Mouse (Mus musculus) heart, embryonic 10.5 days (tissue): Measurements from ENCODE around the gene Rcor1. TPM values are rescaled to one million over a fixed set of nuclear protein-coding genes. Genes with fewer than 3 reads are reported as not detected.
"Not testable (repeated sequence)": the region's sequence is repeated elsewhere in the genome, so short reads cannot be mapped to it uniquely, and the experiment has no call there.

Experiments
- DNase-seq: peaks from one replicate; pipeline ENCODE4 v3.0.0-alpha.2; 2017; ENCODE audit warnings: low spot score
- H3K27ac ChIP-seq: fragments of 300-500 bp; sonication (generic); 2 replicates; pipeline ENCODE4 v1.5.1; 2016; ENCODE audit warnings: mild to moderate bottlenecking
- H3K27me3 ChIP-seq: fragments of 300-500 bp; sonication (generic); 2 replicates; pipeline ENCODE4 v1.6.1; 2016; ENCODE audit warnings: mild to moderate bottlenecking; ENCODE audit not compliant: poor library complexity, insufficient read depth, severe bottlenecking
- H3K36me3 ChIP-seq: fragments of 300-500 bp; sonication (generic); 2 replicates; pipeline ENCODE4 v1.6.1; 2016; ENCODE audit warnings: mild to moderate bottlenecking, moderate library complexity
- H3K4me1 ChIP-seq: fragments of 300-500 bp; sonication (generic); 2 replicates; pipeline ENCODE4 v1.6.1; 2016; ENCODE audit warnings: mild to moderate bottlenecking
- H3K4me3 ChIP-seq: fragments of 300-500 bp; sonication (generic); 2 replicates; pipeline ENCODE4 v1.5.1; 2016; ENCODE audit warnings: mild to moderate bottlenecking, moderate library complexity
- H3K9me3 ChIP-seq: fragments of 300-500 bp; sonication (generic); 2 replicates; pipeline ENCODE4 v1.6.1; 2016; ENCODE audit warnings: mild to moderate bottlenecking, moderate library complexity
- whole genome bisulfite sequencing: fragments of 180-500 bp; shearing (Covaris S2); methylation state at CpG from one replicate; pipeline ENCODE4 v1.1.7; 2016; 5-methylcytosine and 5-hydroxymethylcytosine counted together
- polyA plus RNA-seq: library from polyadenylated mRNA; unstranded; fragments of >200 nt; fragmentation: Nextera tagmentation; extraction: Ambion mirVana; gene quantifications from 2 replicates; pipeline ENCODE4 v1.2.1, GENCODE M21; 2016

The Rcor1 gene
- polyA plus RNA-seq, 1 experiment from 2014 or later: 9.2 TPM

DNA sequence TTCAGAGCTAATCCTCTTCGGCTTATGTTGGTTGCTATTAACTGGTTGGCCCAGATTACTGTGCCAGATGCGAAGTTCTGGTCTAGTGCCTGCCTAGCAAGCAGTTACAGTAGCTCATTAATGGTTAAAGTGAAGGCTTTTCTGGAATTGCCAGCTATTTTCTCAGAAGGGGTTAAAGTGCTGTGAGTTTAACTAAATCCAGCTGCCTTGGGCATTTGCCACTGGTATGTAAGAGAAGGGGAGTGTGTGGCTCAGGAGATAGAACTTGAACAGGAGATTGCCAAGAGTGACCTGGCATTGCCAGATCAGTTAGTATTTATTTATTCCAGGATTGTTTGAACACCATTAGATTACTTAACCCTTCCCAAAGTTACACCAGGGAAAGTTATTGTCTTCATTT is 11.1 kb downstream of the Rcor1 start:
- Histone ChIP-seq H3K36me3 (peaks cover 18% of the 10 kb centered on the region), H3K9me3 (no peaks in the 10 kb centered on the region), H3K27me3 (no peaks in the 10 kb centered on the region), H3K4me3 (no peak overlapping the region), H3K27ac (no peak overlapping the region), H3K4me1 (no peaks in the 10 kb centered on the region)
- DNase-seq: no peak
- WGBS: 91% methylated on average over 2 of the region's 2 CpGs

DNA sequence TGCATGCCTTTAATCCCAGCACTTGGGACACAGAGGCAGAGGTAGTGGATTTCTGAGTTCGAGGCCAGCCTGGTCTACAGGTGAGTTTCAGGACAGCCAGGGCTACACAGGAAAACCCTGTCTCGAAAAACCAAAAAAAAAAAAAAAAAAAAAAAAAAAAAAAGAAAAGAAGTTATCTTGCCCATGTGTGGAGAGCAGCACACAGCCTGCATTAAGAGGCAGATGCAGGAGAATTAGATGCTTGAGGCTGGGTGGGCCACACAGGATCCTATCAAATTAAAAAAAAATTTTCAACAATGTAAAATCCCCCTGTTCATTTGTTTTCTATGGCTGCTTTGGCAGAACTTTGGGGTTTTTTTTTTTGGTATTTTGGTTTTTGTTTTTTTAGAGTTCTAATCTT is 24.2 kb downstream of the Rcor1 start:
- Histone ChIP-seq H3K27ac (no peak overlapping the region), H3K9me3 (no peaks in the 10 kb centered on the region), H3K4me1 (peaks cover 8% of the 10 kb centered on the region; the same call in 1 of the 2 replicates), H3K36me3 (peaks cover 18% of the 10 kb centered on the region; the same call in 1 of the 2 replicates), H3K4me3 (no peak overlapping the region), H3K27me3 (no peaks in the 10 kb centered on the region)
- WGBS: 91% methylated on average over 2 of the region's 2 CpGs
- no peak for DNase-seq

DNA sequence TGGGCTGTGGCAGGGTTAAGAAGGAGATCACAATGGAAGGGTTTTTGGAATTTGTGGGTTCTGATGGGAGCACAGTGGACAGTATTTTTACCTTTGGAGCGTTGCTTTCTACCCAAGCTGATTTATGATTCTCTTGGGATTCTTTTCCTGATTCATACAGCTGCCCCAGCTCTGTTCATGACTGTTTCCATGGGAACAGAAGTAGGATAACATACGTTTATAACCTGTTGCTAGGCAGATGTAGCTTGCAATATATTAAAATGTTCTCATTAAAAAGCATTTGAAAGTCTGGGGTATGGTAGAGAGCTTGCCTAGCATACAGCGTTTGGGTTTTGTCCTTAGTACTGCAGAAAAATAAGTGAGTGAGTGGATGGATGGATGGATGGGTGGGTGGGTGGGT is 25.1 kb downstream of the Rcor1 start:
- WGBS: 97% methylated on average over 3 of the region's 3 CpGs
- Histone ChIP-seq H3K4me1 (peaks cover 5% of the 10 kb centered on the region; the same call in 1 of the 2 replicates), H3K27me3 (no peaks in the 10 kb centered on the region), H3K27ac (no peak overlapping the region), H3K36me3 (peaks cover 12% of the 10 kb centered on the region; the same call in 1 of the 2 replicates), H3K4me3 (no peak overlapping the region), H3K9me3 (no peaks in the 10 kb centered on the region)
- no peak for DNase-seq

DNA sequence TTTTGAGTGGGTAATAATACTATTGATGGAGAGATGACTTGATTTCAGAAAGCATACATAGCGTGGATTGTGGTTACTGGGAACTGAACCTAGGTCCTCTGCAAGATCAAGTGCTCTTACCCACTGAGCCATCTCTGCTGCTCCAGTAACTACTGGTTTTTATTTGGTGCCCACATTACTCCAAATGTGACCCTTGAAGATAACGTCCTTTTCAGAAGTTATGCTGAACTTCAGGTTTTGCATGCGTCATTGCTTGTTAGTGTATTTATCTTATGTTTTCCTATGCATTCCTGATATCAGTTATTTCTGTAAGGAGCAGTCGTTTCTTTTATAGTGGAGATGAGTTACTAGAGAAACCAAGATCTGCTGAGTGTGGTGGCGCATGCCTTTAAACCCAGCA is 26.2 kb downstream of the Rcor1 start:
- no peaks in the 10 kb centered on the region for H3K9me3 ChIP-seq
- no peaks in the 10 kb centered on the region for H3K4me1 ChIP-seq
- H3K27ac ChIP-seq: no peak overlapping the region
- H3K27me3 ChIP-seq: no peaks in the 10 kb centered on the region
- H3K36me3 ChIP-seq: peaks cover 4% of the 10 kb centered on the region; the same call in 1 of the 2 replicates
- H3K4me3 ChIP-seq: no peak overlapping the region
- no peak for DNase-seq
- WGBS: 89% methylated on average over 5 of the region's 5 CpGs

DNA sequence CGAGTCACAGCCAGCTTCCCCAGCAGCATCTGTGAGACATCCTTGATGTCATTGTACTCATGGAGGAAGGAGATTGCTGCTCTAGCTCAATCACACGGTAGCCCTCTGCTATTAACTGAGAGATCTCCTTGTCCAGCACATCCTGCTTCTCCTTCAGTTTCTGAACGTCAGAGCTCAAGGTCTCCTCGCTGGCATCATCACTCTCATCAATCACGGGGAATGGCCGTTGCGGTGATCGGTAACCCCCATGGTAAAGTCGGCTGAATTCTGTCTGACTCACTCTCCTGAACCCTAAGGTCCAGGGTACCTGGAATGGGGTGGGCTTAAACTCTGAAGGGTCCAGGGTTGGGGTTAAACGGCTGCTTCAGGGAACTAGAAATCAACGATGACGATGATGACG is 28.7 kb downstream of the Rcor1 start:
- WGBS: 87% methylated on average over 13 of the region's 13 CpGs
- H3K27me3 ChIP-seq: no peaks in the 10 kb centered on the region
- peaks cover 4% of the 10 kb centered on the region; the same call in 1 of the 2 replicates for H3K36me3 ChIP-seq
- peaks cover 13% of the 10 kb centered on the region for H3K4me1 ChIP-seq
- H3K4me3 ChIP-seq: no peak overlapping the region
- no peak for DNase-seq
- no peaks in the 10 kb centered on the region for H3K9me3 ChIP-seq
- H3K27ac ChIP-seq: no peak overlapping the region

DNA sequence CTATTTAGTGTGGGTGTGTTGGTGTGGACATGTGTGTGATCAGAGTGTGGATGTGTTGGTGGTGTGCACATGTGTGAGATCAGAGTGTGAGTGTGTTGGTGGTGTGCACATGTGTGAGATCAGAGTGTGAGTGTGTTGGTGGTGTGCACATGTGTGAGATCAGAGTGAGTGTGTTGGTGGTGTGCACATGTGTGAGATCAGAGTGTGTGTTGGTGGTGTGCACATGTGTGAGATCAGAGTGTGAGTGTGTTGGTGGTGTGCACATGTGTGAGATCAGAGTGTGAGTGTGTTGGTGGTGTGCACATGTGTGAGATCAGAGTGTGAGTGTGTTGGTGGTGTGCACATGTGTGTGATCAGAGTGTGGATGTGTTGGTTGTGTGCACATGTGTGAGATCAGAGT is 30.1 kb downstream of the Rcor1 start:
- not testable (repeated sequence) for H3K9me3 ChIP-seq, H3K27ac ChIP-seq, H3K27me3 ChIP-seq, H3K36me3 ChIP-seq, DNase-seq, H3K4me3 ChIP-seq
- peaks cover 13% of the 10 kb centered on the region for H3K4me1 ChIP-seq

DNA sequence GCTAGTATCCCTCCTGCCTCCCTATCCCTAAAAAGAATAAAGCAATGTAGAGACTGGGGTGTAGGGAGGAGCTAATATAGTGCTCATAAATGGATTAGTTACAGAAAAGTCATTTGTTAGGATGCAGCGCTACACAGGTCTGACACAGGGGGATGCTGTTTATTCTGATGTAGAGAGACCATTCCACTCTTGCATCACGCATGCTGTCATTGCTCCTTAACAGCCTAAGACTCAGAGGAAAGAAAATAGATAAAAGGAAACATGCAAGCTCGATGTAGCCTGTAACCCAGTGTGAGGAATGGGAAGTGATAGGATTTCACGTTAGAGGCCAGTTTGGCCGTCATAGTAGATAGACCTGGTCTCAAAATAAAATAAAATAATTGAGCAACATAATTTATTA is 31.9 kb downstream of the Rcor1 start:
- H3K27ac ChIP-seq: no peak overlapping the region
- H3K36me3 ChIP-seq: peaks cover 4% of the 10 kb centered on the region; the same call in 1 of the 2 replicates
- no peaks in the 10 kb centered on the region for H3K9me3 ChIP-seq
- no peaks in the 10 kb centered on the region for H3K27me3 ChIP-seq
- peaks cover 13% of the 10 kb centered on the region for H3K4me1 ChIP-seq
- WGBS: 77% methylated on average over 5 of the region's 5 CpGs
- H3K4me3 ChIP-seq: no peak overlapping the region
- no peak for DNase-seq

DNA sequence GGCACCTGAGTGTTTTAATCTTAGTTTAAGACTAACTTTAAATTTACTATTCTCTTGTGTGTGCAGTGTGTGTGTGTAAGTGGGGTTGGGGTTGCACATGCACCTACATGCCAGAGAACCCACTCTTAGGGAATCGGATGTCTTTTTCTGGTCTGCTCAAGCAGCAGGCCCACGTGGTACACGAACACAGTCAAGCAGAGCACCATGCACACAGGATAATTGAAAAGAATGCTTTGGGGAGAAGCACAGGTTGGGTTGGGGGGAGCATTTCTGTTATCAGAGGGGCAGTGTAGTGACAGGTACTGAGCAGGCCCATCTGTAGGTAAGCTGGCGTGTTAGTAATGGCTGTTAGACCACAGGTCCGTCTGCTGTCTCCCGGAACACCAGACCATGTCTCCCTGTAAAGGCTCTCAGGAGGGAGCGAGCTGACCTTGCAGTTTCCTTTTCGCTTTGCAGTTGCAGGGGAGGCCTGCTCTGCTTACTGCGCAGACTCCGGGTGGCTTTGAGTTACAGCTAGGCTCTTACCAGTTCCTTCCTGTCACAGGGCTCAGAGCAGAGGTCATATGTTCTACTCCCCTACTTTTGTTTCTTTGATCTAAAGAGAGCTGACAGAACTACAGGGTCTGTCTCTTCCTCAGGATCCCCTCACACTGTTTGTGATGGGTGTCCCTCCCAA is 32.5 kb downstream of the Rcor1 start:
- H3K27me3 ChIP-seq: no peaks in the 10 kb centered on the region
- H3K4me3 ChIP-seq: no peak overlapping the region
- WGBS: 75% methylated on average over 10 of the region's 10 CpGs
- H3K4me1 ChIP-seq: peaks cover 19% of the 10 kb centered on the region
- no peak overlapping the region; the same call in 1 of the 2 replicates for H3K27ac ChIP-seq
- H3K36me3 ChIP-seq: peaks cover 4% of the 10 kb centered on the region; the same call in 1 of the 2 replicates
- H3K9me3 ChIP-seq: no peaks in the 10 kb centered on the region
- DNase-seq: no peak

DNA sequence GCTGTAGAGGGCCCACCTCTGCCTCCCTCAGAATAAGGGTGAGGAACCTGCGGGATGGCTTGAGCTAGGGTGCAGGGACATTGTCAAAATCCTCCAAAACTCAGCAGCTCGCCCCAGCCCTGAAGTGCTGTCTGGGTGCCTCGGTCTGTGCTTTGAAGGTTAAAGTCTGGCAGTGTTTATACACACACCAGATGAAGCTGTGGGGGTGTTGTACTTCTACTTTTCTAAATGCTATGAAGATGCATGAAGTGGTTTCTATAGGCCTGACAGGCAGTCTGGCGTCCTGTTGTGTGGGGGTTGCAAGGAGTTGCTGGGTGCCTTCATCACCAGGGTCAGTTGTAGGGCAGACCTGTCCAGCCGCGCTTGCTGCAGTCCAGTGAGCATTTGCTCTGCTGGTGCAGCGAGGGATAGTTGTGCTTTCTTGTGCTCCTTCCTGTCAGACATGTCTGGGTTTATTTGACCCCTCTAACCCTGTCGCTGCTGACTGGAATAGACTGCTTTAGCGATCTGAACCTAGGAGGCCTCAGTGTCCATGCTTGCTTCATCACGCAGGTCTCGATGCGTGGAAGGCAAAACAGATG is 37.3 kb downstream of the Rcor1 start:
- Histone ChIP-seq H3K9me3 (no peaks in the 10 kb centered on the region), H3K4me3 (0 out of 2 replicates have a peak overlapping the region, but pooled peaks have one; percentile 5), H3K27ac (peak overlapping the region; percentile 73), H3K36me3 (no peaks in the 10 kb centered on the region), H3K27me3 (no peaks in the 10 kb centered on the region), H3K4me1 (peaks cover 19% of the 10 kb centered on the region)
- WGBS: 59% methylated on average over 12 of the region's 12 CpGs
- peak; percentile 79 for DNase-seq

DNA sequence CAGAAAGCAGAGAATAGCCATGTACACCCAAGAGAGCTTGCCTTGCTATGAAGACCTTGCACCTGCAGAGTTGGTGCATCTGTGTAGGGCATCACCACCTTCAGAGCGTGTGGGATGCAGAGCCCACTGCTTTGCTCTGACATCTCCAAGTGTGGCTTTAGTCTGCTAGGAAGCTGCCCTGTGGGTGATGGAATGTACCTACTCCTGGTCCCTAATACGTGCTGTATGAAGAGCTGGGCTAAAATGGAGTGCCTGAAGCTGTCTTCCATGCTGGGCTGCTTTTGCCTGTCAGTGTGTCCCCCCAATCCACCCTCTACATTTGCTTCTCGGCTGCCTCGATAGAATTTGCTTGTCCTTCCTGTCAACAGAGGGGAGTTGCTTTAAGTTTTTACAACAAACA is 46.4 kb downstream of the Rcor1 start:
- H3K4me3 ChIP-seq: no peak overlapping the region

DNA sequence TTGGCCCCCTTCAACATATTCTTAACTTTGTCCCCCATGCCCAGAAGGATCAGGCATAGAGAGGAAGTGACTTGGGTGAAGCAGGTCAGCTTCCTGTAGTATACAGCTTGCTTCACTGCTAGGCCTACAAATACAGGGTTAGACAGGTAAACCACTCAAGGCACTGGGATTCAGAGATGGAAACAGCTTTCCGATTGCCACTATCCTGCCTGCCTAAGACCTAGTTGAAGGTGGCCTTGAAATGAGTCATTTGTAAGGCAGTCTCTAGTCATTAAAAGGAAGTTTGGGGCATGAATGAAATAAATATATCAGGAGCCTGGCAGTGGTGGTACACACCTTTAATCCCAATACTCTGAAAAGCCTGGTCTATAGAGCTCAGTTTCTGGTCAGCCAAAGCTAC is 47.9 kb downstream of the Rcor1 start:
- peaks cover 16% of the 10 kb centered on the region for H3K4me1 ChIP-seq
- no peak overlapping the region for H3K27ac ChIP-seq
- H3K4me3 ChIP-seq: no peak overlapping the region
- WGBS: 89% methylated on average over 1 of the region's 1 CpGs
- H3K36me3 ChIP-seq: peaks cover 30% of the 10 kb centered on the region
- H3K9me3 ChIP-seq: no peaks in the 10 kb centered on the region
- peak; percentile 9 for DNase-seq
- no peaks in the 10 kb centered on the region for H3K27me3 ChIP-seq

More for the DNA sequence above, 46.4 kb downstream of the Rcor1 start:
- peak; percentile 71 for DNase-seq
- peaks cover 26% of the 10 kb centered on the region for H3K36me3 ChIP-seq
- no peaks in the 10 kb centered on the region for H3K27me3 ChIP-seq
- WGBS: 79% methylated on average over 4 of the region's 4 CpGs
- H3K9me3 ChIP-seq: no peaks in the 10 kb centered on the region
- no peak overlapping the region for H3K27ac ChIP-seq
- H3K4me1 ChIP-seq: peaks cover 14% of the 10 kb centered on the region

DNA sequence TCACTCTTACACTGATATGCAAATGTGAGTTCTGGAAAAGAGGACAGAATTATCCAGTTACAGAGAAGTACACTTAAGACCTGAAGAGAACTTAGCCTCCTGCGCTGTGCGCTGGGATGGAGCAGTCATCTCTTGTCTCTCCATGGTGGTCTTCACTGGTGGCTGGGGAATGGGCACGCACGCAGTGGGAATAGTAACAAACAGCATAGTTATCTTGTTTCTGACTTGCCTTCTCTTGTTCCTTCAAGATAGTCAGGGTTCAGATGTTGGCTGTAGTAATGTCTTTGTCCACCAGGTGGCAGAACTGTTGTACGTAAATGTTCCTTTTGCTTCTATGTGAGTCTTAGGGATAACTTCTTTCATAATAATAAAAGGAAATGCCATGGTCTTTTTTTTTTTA is 49.0 kb downstream of the Rcor1 start:
- DNase-seq: no peak
- 26% methylated on average over 5 of the region's 5 CpGs for WGBS
- Histone ChIP-seq H3K4me1 (peaks cover 17% of the 10 kb centered on the region), H3K4me3 (no peak overlapping the region), H3K9me3 (no peaks in the 10 kb centered on the region), H3K27ac (no peak overlapping the region), H3K27me3 (no peaks in the 10 kb centered on the region), H3K36me3 (peaks cover 19% of the 10 kb centered on the region)

DNA sequence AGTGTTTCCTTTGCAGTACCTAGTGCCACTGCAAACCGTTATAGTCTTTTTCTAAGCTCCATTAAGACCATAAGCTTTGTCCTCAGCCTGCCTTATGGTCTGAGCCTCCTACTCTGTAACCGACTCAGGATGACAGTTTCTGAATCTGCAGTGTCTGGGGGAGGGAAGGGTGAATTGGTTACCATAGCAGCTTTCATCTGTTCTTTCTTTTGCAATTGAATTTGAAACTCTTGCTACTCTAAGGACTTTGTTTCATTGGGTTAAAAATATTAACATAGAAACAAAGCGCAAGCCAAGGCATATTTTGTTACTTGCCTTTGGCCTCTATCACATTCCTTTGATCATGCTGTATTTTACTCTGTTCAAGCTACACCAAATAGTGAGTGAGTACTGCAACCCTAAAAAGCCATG is 49.6 kb downstream of the Rcor1 start:
- Histone ChIP-seq H3K4me1 (peaks cover 21% of the 10 kb centered on the region), H3K27me3 (no peaks in the 10 kb centered on the region), H3K36me3 (peaks cover 19% of the 10 kb centered on the region), H3K27ac (no peak overlapping the region), H3K9me3 (no peaks in the 10 kb centered on the region), H3K4me3 (no peak overlapping the region)
- DNase-seq: no peak
- 73% methylated on average over 3 of the region's 3 CpGs for WGBS
